18 mouse cellular contexts compared by ENCODE assay signal in genomic region chr19:28520761-28521181, GRCm38 (mm10).
A peak's percentile ranks its signal among the peaks of the same experiment; 100 is the strongest.
DNase-seq lines count a peak whose midpoint lies in the region; ATAC-seq and TF ChIP-seq lines count a peak whose summit lies in the region.
"Had no signal": no experiment of that assay in that cellular context is flagged by ENCODE, and none has a peak within 500 bp of the region (broad histone marks: within the 10 kb centered on the region; RNA-seq: fewer than 3 reads in every experiment).

No protein-coding gene starts in this region.

- H3K4me1 ChIP-seq in intestine, embryonic 14.5 days (replicated peaks; ENCODE audit: control insufficient read depth, insufficient read depth, low read length), result peaks cover 9% of the 10 kb centered on the region; the same call in 1 of the 2 replicates
- peaks cover 31% of the 10 kb centered on the region for H3K4me1 ChIP-seq in intestine, embryonic 16.5 days (ENCODE audit: control insufficient read depth, insufficient read depth, low read length)
- peaks cover 17% of the 10 kb centered on the region; the same call in 1 of the 2 replicates for H3K4me1 ChIP-seq in kidney, embryonic 14.5 days (ENCODE audit: control insufficient read depth, insufficient read depth, low read length)

- WGBS in intestine, embryonic 14.5 days, result 42% methylated on average over 6 of the region's 6 CpGs
- WGBS in intestine, embryonic 16.5 days, result 35% methylated on average over 6 of the region's 6 CpGs
- WGBS in kidney, embryonic 14.5 days, result 64% methylated on average over 6 of the region's 6 CpGs

- no peaks in the 10 kb centered on the region for H3K36me3 ChIP-seq in intestine, embryonic 14.5 days (ENCODE audit: control insufficient read depth, insufficient read depth, low read length)
- H3K36me3 ChIP-seq in intestine, embryonic 16.5 days (ENCODE audit: control insufficient read depth, insufficient read depth, low read length), result no peaks in the 10 kb centered on the region
- no peaks in the 10 kb centered on the region for H3K36me3 ChIP-seq in kidney, embryonic 14.5 days (ENCODE audit: control insufficient read depth, insufficient read depth, low read length)
- H3K36me3 ChIP-seq: embryonic facial prominence, embryonic 10.5 days; limb, embryonic 12.5 days had no signal

- ATAC-seq in intestine, embryonic 14.5 days (replicated peaks; ENCODE audit: low FRiP score, low TSS enrichment, low read depth), result 0 out of 2 replicates have a peak, but pooled peaks have one; percentile 42
- peak; percentile 78 for ATAC-seq in intestine, embryonic 16.5 days
- no peak; the same call in 1 of the 2 replicates for ATAC-seq in kidney, embryonic 14.5 days (ENCODE audit: low FRiP score, low TSS enrichment)
- ATAC-seq: midbrain, embryonic 16.5 days had no signal

- H3K4me3 ChIP-seq in intestine, embryonic 14.5 days (ENCODE audit: low read depth, low read length), result no peak overlapping the region
- no peak overlapping the region for H3K4me3 ChIP-seq in intestine, embryonic 16.5 days (ENCODE audit: low read length)
- H3K4me3 ChIP-seq in kidney, embryonic 14.5 days (ENCODE audit: low read length), result no peak overlapping the region
- no peak overlapping the region for H3K4me3 ChIP-seq in left cerebral cortex, adult 2 months
- H3K4me3 ChIP-seq: embryonic facial prominence, embryonic 10.5 days; limb, embryonic 12.5 days had no signal

- peak; percentile 53 for DNase-seq in intestine, embryonic 14.5 days (ENCODE audit: low spot score)
- DNase-seq in kidney, postnatal 36 days, result peak; percentile 53 to 67
- no peak for DNase-seq in adrenal gland, adult 8-10 months
- DNase-seq in left cerebral cortex, adult 2 months (ENCODE audit: extremely low spot score in 1 of 2, low spot score in 2 of 2), result no peak
- no peak for DNase-seq in lung, postnatal 14 days
- DNase-seq: cerebellum, adult 2 months; heart, adult 18-20 months; heart, postnatal 36 days; layer of hippocampus, adult 9-11 months; lung, adult 18-20 months; retina, postnatal 1 day; thymus, adult 18-20 months had no signal

- no peaks in the 10 kb centered on the region for H3K27me3 ChIP-seq in intestine, embryonic 14.5 days (replicated peaks; ENCODE audit: control insufficient read depth, insufficient read depth, low read length)
- H3K27me3 ChIP-seq in intestine, embryonic 16.5 days (replicated peaks; ENCODE audit: control insufficient read depth, insufficient read depth, low read length), result no peaks in the 10 kb centered on the region
- no peaks in the 10 kb centered on the region for H3K27me3 ChIP-seq in kidney, embryonic 14.5 days (ENCODE audit: control insufficient read depth, insufficient read depth, low read length)
- H3K27me3 ChIP-seq: limb, embryonic 12.5 days had no signal

- no peak for TF ChIP-seq CTCF in left cerebral cortex, adult 2 months (IDR thresholded peaks at IDR 0.05)

- H3K9ac ChIP-seq in intestine, embryonic 14.5 days (ENCODE audit: low read length), result no peak overlapping the region
- H3K9ac ChIP-seq in intestine, embryonic 16.5 days (ENCODE audit: low read depth, low read length), result no peak overlapping the region
- H3K9ac ChIP-seq in kidney, embryonic 14.5 days (ENCODE audit: low read depth, low read length), result no peak overlapping the region
- H3K9ac ChIP-seq: hindbrain, embryonic 14.5 days; limb, embryonic 12.5 days had no signal

- H3K27ac ChIP-seq in intestine, embryonic 14.5 days (ENCODE audit: low read depth), result peak overlapping the region; percentile 11; the same call in 1 of the 2 replicates
- H3K27ac ChIP-seq in intestine, embryonic 16.5 days (ENCODE audit: low read length), result peak overlapping the region; percentile 26
- H3K27ac ChIP-seq in kidney, embryonic 14.5 days (ENCODE audit: low read depth, low read length), result 0 out of 2 replicates have a peak overlapping the region, but pooled peaks have one; percentile 30
- no peak overlapping the region for H3K27ac ChIP-seq in left cerebral cortex, adult 2 months
- H3K27ac ChIP-seq: hindbrain, embryonic 14.5 days; limb, embryonic 12.5 days had no signal

- intact Hi-C loops in left cerebral cortex, adult 2 months (cut with DNase I), result no loop called here

- no peaks in the 10 kb centered on the region for H3K9me3 ChIP-seq in intestine, embryonic 14.5 days (ENCODE audit: control insufficient read depth, low read length)
- H3K9me3 ChIP-seq in intestine, embryonic 16.5 days (ENCODE audit: control insufficient read depth, low read length), result no peaks in the 10 kb centered on the region
- no peaks in the 10 kb centered on the region for H3K9me3 ChIP-seq in kidney, embryonic 14.5 days (ENCODE audit: control insufficient read depth, low read length)
- H3K9me3 ChIP-seq: embryonic facial prominence, embryonic 10.5 days; limb, embryonic 12.5 days had no signal

- no peak overlapping the region for H3K4me2 ChIP-seq in intestine, embryonic 14.5 days (ENCODE audit: low read length)
- no peak overlapping the region for H3K4me2 ChIP-seq in intestine, embryonic 16.5 days (ENCODE audit: low read depth, low read length)
- no peak overlapping the region for H3K4me2 ChIP-seq in kidney, embryonic 14.5 days (replicated peaks; ENCODE audit: low read depth, low read length)
- H3K4me2 ChIP-seq: hindbrain, embryonic 14.5 days; limb, embryonic 12.5 days had no signal

Comparison
In these comparisons a context has a peak if more than half of its experiments do, and no peak if none do; other contexts are left out.
1. DNase-seq: peak in intestine, embryonic 14.5 days (single experiment) and kidney, postnatal 36 days (2 of 2); none in adrenal gland, adult 8-10 months (single experiment), left cerebral cortex, adult 2 months (0 of 2) and lung, postnatal 14 days (single experiment).